Mouse (Mus musculus) CH12.LX (cell line): ENCODE results near the gene Tmem108. TPM values are rescaled to one million over a fixed set of nuclear protein-coding genes. Genes with fewer than 3 reads are reported as not detected.

Experiments used
- DNase-seq: peaks from one replicate; pipeline ENCODE4 v3.0.0-alpha.2; 2013; ENCODE audit errors: extremely low read depth
- H3K27ac ChIP-seq: 2 replicates; pipeline ENCODE4 v1.5.1; 2012; ENCODE audit warnings: low read depth, mild to moderate bottlenecking, control low read depth, moderate library complexity; ENCODE audit not compliant: insufficient read depth
- H3K27me3 ChIP-seq: replicated peaks from 2 replicates; pipeline ENCODE3; 2012; ENCODE audit warnings: inconsistent platforms
- H3K36me3 ChIP-seq, 2 experiments: replicated peaks in 1 of 2; 2 replicates each; pipeline versions ENCODE3 to v1.6.1; 2012; ENCODE audit warnings: inconsistent platforms in 1 of 2, low read length in 1 of 2, mild to moderate bottlenecking in 1 of 2, mixed read lengths in 1 of 2, moderate library complexity in 1 of 2; ENCODE audit not compliant: control insufficient read depth in 1 of 2, insufficient read depth in 1 of 2
- H3K4me1 ChIP-seq, 2 experiments: 2 replicates each; pipeline ENCODE4 v1.6.1; 2012; ENCODE audit warnings: inconsistent platforms in 1 of 2, moderate library complexity in 1 of 2; ENCODE audit not compliant: insufficient read depth in 2 of 2, control insufficient read depth in 1 of 2
- H3K4me2 ChIP-seq: 2 replicates; pipeline ENCODE4 v1.6.1; 2012; ENCODE audit warnings: low read depth, mild to moderate bottlenecking, control low read depth; ENCODE audit not compliant: poor library complexity, insufficient read depth, severe bottlenecking
- H3K4me3 ChIP-seq, 3 experiments: fragments of 150-350 bp in 1 of 3; sonication (generic) in 1 of 3; replicated peaks in 1 of 3; 2 replicates each; pipeline versions ENCODE3 to v1.5.1; 2011 to 2012; ENCODE audit warnings: low read depth in 2 of 3, low read length in 2 of 3, mild to moderate bottlenecking in 2 of 3, moderate library complexity in 2 of 3, control low read depth in 1 of 3, improper control_type of control experiment in 1 of 3, inconsistent platforms in 1 of 3, mixed read lengths in 1 of 3; ENCODE audit not compliant: poor library complexity in 1 of 3
- H3K79me2 ChIP-seq: replicated peaks from 2 replicates; pipeline ENCODE4 v1.6.1; 2012; ENCODE audit warnings: mild to moderate bottlenecking, moderate library complexity; ENCODE audit not compliant: control insufficient read depth, poor library complexity, insufficient read depth, severe bottlenecking; ENCODE audit errors: extremely low read depth
- H3K9ac ChIP-seq: 2 replicates; pipeline ENCODE4 v1.6.1; 2012; ENCODE audit warnings: low read depth, mild to moderate bottlenecking, control low read depth, moderate library complexity; ENCODE audit not compliant: insufficient read depth
- H3K9me3 ChIP-seq: replicated peaks from 2 replicates; pipeline ENCODE3; 2012; ENCODE audit warnings: low read length, inconsistent platforms, mixed read lengths
- CHD1 ChIP-seq: IDR thresholded peaks from 2 replicates; pipeline ENCODE4 v1.6.1; 2012; ENCODE audit warnings: low read depth, low read length, improper control_type of control experiment, inconsistent platforms
- CHD2 ChIP-seq: IDR thresholded peaks from 2 replicates; pipeline ENCODE4 v1.6.1; 2011; ENCODE audit warnings: low read length, improper control_type of control experiment
- ELF1 ChIP-seq: IDR thresholded peaks from 2 replicates; pipeline ENCODE4 v1.6.1; 2014; ENCODE audit warnings: low read depth, mild to moderate bottlenecking, inconsistent platforms, low read length, improper control_type of control experiment
- EP300 ChIP-seq: IDR thresholded peaks from 2 replicates; pipeline ENCODE4 v1.6.1; 2011; ENCODE audit warnings: low read length, improper control_type of control experiment
- ETS1 ChIP-seq: conservative IDR thresholded peaks from 2 replicates; pipeline ENCODE4 v1.6.1; 2012; ENCODE audit warnings: low read depth, mild to moderate bottlenecking, inconsistent platforms, low read length, improper control_type of control experiment, moderate library complexity
- HCFC1 ChIP-seq: IDR thresholded peaks from 2 replicates; pipeline ENCODE4 v1.6.1; 2012; ENCODE audit warnings: low read depth, mild to moderate bottlenecking, inconsistent platforms, low read length, improper control_type of control experiment
- IRF4 ChIP-seq: IDR thresholded peaks from 2 replicates; pipeline ENCODE4 v1.6.1; 2014; ENCODE audit warnings: low read depth, mild to moderate bottlenecking, inconsistent platforms, low read length, improper control_type of control experiment
- JUN ChIP-seq: IDR thresholded peaks from 2 replicates; pipeline ENCODE4 v1.6.1; 2011; ENCODE audit warnings: low read depth, mild to moderate bottlenecking, low read length, improper control_type of control experiment, moderate library complexity; ENCODE audit not compliant: insufficient read depth
- KAT2A ChIP-seq: IDR thresholded peaks from 2 replicates; pipeline ENCODE4 v1.6.1; 2012; ENCODE audit warnings: low read length, improper control_type of control experiment, inconsistent platforms; ENCODE audit not compliant: insufficient replicate concordance
- MAFK ChIP-seq: IDR thresholded peaks from 2 replicates; pipeline ENCODE4 v1.6.1; 2011; ENCODE audit warnings: low read length, improper control_type of control experiment; ENCODE audit not compliant: insufficient replicate concordance
- MAX ChIP-seq: IDR thresholded peaks from 2 replicates; pipeline ENCODE4 v1.6.1; 2011; ENCODE audit warnings: low read length, improper control_type of control experiment
- MAZ ChIP-seq: IDR thresholded peaks from 2 replicates; pipeline ENCODE4 v1.6.1; 2012; ENCODE audit warnings: low read depth, mild to moderate bottlenecking, inconsistent platforms, low read length, improper control_type of control experiment, moderate library complexity
- MEF2A ChIP-seq: IDR thresholded peaks from 2 replicates; pipeline ENCODE4 v1.6.1; 2014; ENCODE audit warnings: low read depth, mild to moderate bottlenecking, inconsistent platforms, low read length, improper control_type of control experiment, borderline replicate concordance
- MYC ChIP-seq: IDR thresholded peaks from 2 replicates; pipeline ENCODE4 v1.6.1; 2011; ENCODE audit warnings: low read depth, mild to moderate bottlenecking, improper control_type of control experiment, low read length
- NELFE ChIP-seq: IDR thresholded peaks from 2 replicates; pipeline ENCODE4 v1.6.1; 2011; ENCODE audit warnings: low read depth, low read length, improper control_type of control experiment
- POLR2A ChIP-seq: IDR thresholded peaks from 2 replicates; pipeline ENCODE4 v1.6.1; 2011; ENCODE audit warnings: low read depth, mild to moderate bottlenecking, improper control_type of control experiment, low read length
- POLR2AphosphoS2 ChIP-seq: IDR thresholded peaks from 2 replicates; pipeline ENCODE4 v1.6.1; 2011; ENCODE audit warnings: low read depth, low read length, improper control_type of control experiment
- RAD21 ChIP-seq: IDR thresholded peaks from 2 replicates; pipeline ENCODE4 v1.6.1; 2011; ENCODE audit warnings: low read depth, mild to moderate bottlenecking, low read length, improper control_type of control experiment, moderate library complexity
- RCOR1 ChIP-seq: conservative IDR thresholded peaks from 2 replicates; pipeline ENCODE4 v1.6.1; 2012; ENCODE audit warnings: low read depth, mild to moderate bottlenecking, inconsistent platforms, low read length, improper control_type of control experiment
- TBP ChIP-seq: conservative IDR thresholded peaks from 2 replicates; pipeline ENCODE4 v1.6.1; 2011; ENCODE audit warnings: low read depth, low read length, improper control_type of control experiment
- TCF12 ChIP-seq: IDR thresholded peaks from 2 replicates; pipeline ENCODE4 v1.6.1; 2014; ENCODE audit warnings: low read depth, mild to moderate bottlenecking, inconsistent platforms, low read length, improper control_type of control experiment
- USF2 ChIP-seq: conservative IDR thresholded peaks from 2 replicates; pipeline ENCODE4 v1.6.1; 2011; ENCODE audit warnings: low read depth, low read length, improper control_type of control experiment
- ZMIZ1 ChIP-seq: IDR thresholded peaks from 2 replicates; pipeline ENCODE4 v1.6.1; 2012; ENCODE audit warnings: low read depth, mild to moderate bottlenecking, inconsistent platforms, low read length, improper control_type of control experiment
- ZNF384 ChIP-seq: IDR thresholded peaks from 2 replicates; pipeline ENCODE4 v1.6.1; 2012; ENCODE audit warnings: low read depth, low read length, improper control_type of control experiment, inconsistent platforms
- dilution Hi-C: fragments of 300-500 bp; cut with MboI; formaldehyde crosslinking; loops from 2 replicates; pipeline ENCODE4 v1.14.3; 2020; ENCODE audit warnings: low sequenced_read_pairs; ENCODE audit not compliant: extremely low pct_unique_long_range_greater_than_20kb, extremely low pct_ligation_motif_present
- in situ Hi-C: fragments of 300-500 bp; cut with MboI; formaldehyde crosslinking; loops from 3 replicates; pipeline ENCODE4 v1.14.3; 2019; ENCODE audit warnings: low sequenced_read_pairs, low pct_ligation_motif_present, low pct_unique_long_range_greater_than_20kb, mixed read lengths
- polyA plus RNA-seq: library from polyadenylated mRNA; unstranded; fragments of >175 nt; gene quantifications from 2 replicates; pipeline ENCODE4 v1.2.1, GENCODE M21; 2012; ENCODE audit warnings: low read depth; ENCODE audit not compliant: insufficient read length
- total RNA-seq, 2 experiments: library from RNA; depleted of rRNA; stranded (reverse); fragments of 300-350 nt in 1 of 2; fragments of >200 nt in 1 of 2; gene quantifications; 2 replicates each; pipeline ENCODE4 v1.2.3; 2012 to 2014

Tmem108 gene
- total and polyA plus RNA-seq, 3 experiments, result 0.04 to 0.13 (median 0.07) TPM

GRCm38 (mm10) chr9:103668830-103669229, 92.8 kb downstream of the Tmem108 start:
- no peak overlapping the region for H3K4me2 ChIP-seq
- TF ChIP-seq NELFE, result no peak
- TF ChIP-seq POLR2A, result no peak
- no peak for TF ChIP-seq MEF2A
- TF ChIP-seq MAFK, result no peak
- TF ChIP-seq MYC, result no peak
- no peak for TF ChIP-seq MAZ
- no peak for TF ChIP-seq RAD21
- no peak for TF ChIP-seq ETS1
- TF ChIP-seq TBP, result no peak
- no peaks in the 10 kb centered on the region for H3K4me1 ChIP-seq
- H3K27me3 ChIP-seq, result peaks cover 2% of the 10 kb centered on the region
- no peaks in the 10 kb centered on the region for H3K36me3 ChIP-seq
- H3K4me3 ChIP-seq, result no peak overlapping the region
- in situ Hi-C loops, result no loop called here
- H3K9ac ChIP-seq, result no peak overlapping the region
- H3K27ac ChIP-seq, result no peak overlapping the region
- H3K79me2 ChIP-seq, result no peaks in the 10 kb centered on the region
- dilution Hi-C loops, result no loop called here
- DNase-seq, result no peak
- H3K9me3 ChIP-seq, result peaks cover 11% of the 10 kb centered on the region

- no peak overlapping the region for H3K27ac ChIP-seq
- no peak for DNase-seq
- H3K9ac ChIP-seq, result no peak overlapping the region
- no peaks in the 10 kb centered on the region for H3K36me3 ChIP-seq
- H3K79me2 ChIP-seq, result no peaks in the 10 kb centered on the region
- no peaks in the 10 kb centered on the region for H3K4me1 ChIP-seq
- peaks cover 4% of the 10 kb centered on the region for H3K27me3 ChIP-seq
- TF ChIP-seq ETS1 (no peak), MAX (no peak), RAD21 (no peak), CHD1 (no peak), CHD2 (no peak), POLR2AphosphoS2 (no peak), ZNF384 (no peak), MAZ (no peak), RCOR1 (no peak), ELF1 (no peak), NELFE (no peak), IRF4 (no peak), EP300 (no peak), MYC (no peak), JUN (no peak), TCF12 (no peak), ZMIZ1 (no peak), KAT2A (no peak), USF2 (no peak), HCFC1 (no peak)
- TF ChIP-seq, all 38 proteins: peak for 0
- in situ Hi-C loops, result no loop called here
- no peak overlapping the region for H3K4me3 ChIP-seq
- dilution Hi-C loops, result no loop called here
- H3K9me3 ChIP-seq, result peaks cover 2% of the 10 kb centered on the region
- H3K4me2 ChIP-seq, result no peak overlapping the region
These were observed 95.8 kb downstream of the Tmem108 start for GRCm38 (mm10) chr9:103665817-103666216.
